Mouse (Mus musculus) heart, embryonic 13.5 days (tissue): ENCODE data around the gene Ackr1. TPM values are rescaled to one million over a fixed set of nuclear protein-coding genes. Genes with fewer than 3 reads are reported as not detected.

Source experiments
- ATAC-seq: fragments of 200-750 bp; cut with Nextera tagmentation; 2 replicates; pipeline ENCODE4 v1.8.0; 2017; ENCODE audit warnings: moderate TSS enrichment; ENCODE audit not compliant: insufficient number of reproducible peaks, low FRiP score, low TSS enrichment; ENCODE audit errors: extremely low read depth
- H3K27ac ChIP-seq: fragments of 300-500 bp; sonication (generic); replicated peaks from 2 replicates; pipeline ENCODE4 v1.5.1; 2015; ENCODE audit warnings: moderate library complexity, mild to moderate bottlenecking, inconsistent platforms
- H3K27me3 ChIP-seq: fragments of 300-500 bp; sonication (generic); replicated peaks from 2 replicates; pipeline ENCODE4 v1.6.1; 2015; ENCODE audit warnings: mild to moderate bottlenecking, inconsistent platforms
- H3K36me3 ChIP-seq: fragments of 300-500 bp; sonication (generic); 2 replicates; pipeline ENCODE4 v1.6.1; 2015; ENCODE audit warnings: mild to moderate bottlenecking, inconsistent platforms
- H3K4me1 ChIP-seq: fragments of 300-500 bp; sonication (generic); 2 replicates; pipeline ENCODE4 v1.6.1; 2015; ENCODE audit warnings: inconsistent platforms
- H3K4me2 ChIP-seq: fragments of 300-500 bp; sonication (generic); 2 replicates; pipeline ENCODE4 v1.6.1; 2015; ENCODE audit warnings: inconsistent platforms, mild to moderate bottlenecking, moderate library complexity
- H3K4me3 ChIP-seq: fragments of 300-500 bp; sonication (generic); 2 replicates; pipeline ENCODE4 v1.5.1; 2015; ENCODE audit warnings: moderate library complexity, mild to moderate bottlenecking, inconsistent platforms
- H3K9ac ChIP-seq: fragments of 300-500 bp; sonication (generic); 2 replicates; pipeline ENCODE4 v1.6.1; 2015; ENCODE audit warnings: inconsistent platforms, mild to moderate bottlenecking, moderate library complexity
- H3K9me3 ChIP-seq: fragments of 300-500 bp; sonication (generic); 2 replicates; pipeline ENCODE4 v1.6.1; 2016; ENCODE audit warnings: inconsistent platforms
- WGBS: fragments of 180-500 bp; shearing (Covaris S2); methylation state at CpG from one replicate; pipeline ENCODE4 v1.1.7; 2015; ENCODE audit warnings: mixed read lengths; 5-methylcytosine and 5-hydroxymethylcytosine counted together
- polyA plus RNA-seq: library from polyadenylated mRNA; unstranded; fragments of >200 nt; fragmentation: Nextera tagmentation; extraction: Ambion mirVana; gene quantifications from 2 replicates; pipeline ENCODE4 v1.2.1, GENCODE M21; 2015

Gene Ackr1
- polyA plus RNA-seq, 1 experiment from 2014 or later = 2.1 TPM

- no peaks in the 10 kb centered on the region for H3K36me3 ChIP-seq
- H3K4me3 ChIP-seq = no peak overlapping the region
- H3K27ac ChIP-seq = no peak overlapping the region
- 75% methylated on average over 4 of the region's 4 CpGs for WGBS
- no peaks in the 10 kb centered on the region for H3K9me3 ChIP-seq
- no peak for ATAC-seq
- no peak overlapping the region for H3K4me2 ChIP-seq
- H3K9ac ChIP-seq = no peak overlapping the region
- no peaks in the 10 kb centered on the region for H3K27me3 ChIP-seq
- peaks cover 18% of the 10 kb centered on the region for H3K4me1 ChIP-seq
Measured at GRCm38 (mm10) chr1:173345112-173345511, 11.6 kb upstream of the Ackr1 start.

GRCm38 (mm10) chr1:173343934-173344333 is 10.4 kb upstream of the Ackr1 start:
- Histone ChIP-seq H3K4me1 (peaks cover 11% of the 10 kb centered on the region), H3K36me3 (no peaks in the 10 kb centered on the region), H3K4me3 (no peak overlapping the region), H3K27me3 (no peaks in the 10 kb centered on the region), H3K27ac (no peak overlapping the region), H3K9me3 (no peaks in the 10 kb centered on the region), H3K4me2 (no peak overlapping the region), H3K9ac (no peak overlapping the region)
- 64% methylated on average over 3 of the region's 3 CpGs for WGBS
- ATAC-seq = no peak

GRCm38 (mm10) chr1:173342425-173342824 is 8.9 kb upstream of the Ackr1 start:
- ATAC-seq = no peak
- 73% methylated on average over 1 of the region's 1 CpGs for WGBS
- Histone ChIP-seq H3K27ac (no peak overlapping the region), H3K4me3 (no peak overlapping the region), H3K9ac (no peak overlapping the region), H3K4me2 (no peak overlapping the region), H3K4me1 (no peaks in the 10 kb centered on the region), H3K27me3 (no peaks in the 10 kb centered on the region), H3K36me3 (no peaks in the 10 kb centered on the region), H3K9me3 (no peaks in the 10 kb centered on the region)

- H3K9me3 ChIP-seq = no peaks in the 10 kb centered on the region
- 0 out of 2 replicates have a peak, but pooled peaks cover 3% of the 10 kb centered on the region for H3K4me1 ChIP-seq
- H3K4me2 ChIP-seq = no peak overlapping the region
- no peaks in the 10 kb centered on the region for H3K27me3 ChIP-seq
- no peaks in the 10 kb centered on the region for H3K36me3 ChIP-seq
- ATAC-seq = no peak
- H3K27ac ChIP-seq = no peak overlapping the region
- H3K9ac ChIP-seq = no peak overlapping the region
- WGBS = 3% methylated on average over 2 of the region's 2 CpGs
- no peak overlapping the region for H3K4me3 ChIP-seq
Measured at GRCm38 (mm10) chr1:173339543-173339942, 6.0 kb upstream of the Ackr1 start.

GRCm38 (mm10) chr1:173337008-173337407 is 3.5 kb upstream of the Ackr1 start:
- WGBS = 84% methylated on average over 10 of the region's 10 CpGs
- no peak for ATAC-seq
- Histone ChIP-seq H3K27me3 (no peaks in the 10 kb centered on the region), H3K4me3 (no peak overlapping the region), H3K9me3 (no peaks in the 10 kb centered on the region), H3K4me2 (no peak overlapping the region), H3K9ac (no peak overlapping the region), H3K27ac (no peak overlapping the region), H3K4me1 (peaks cover 11% of the 10 kb centered on the region; the same call in 1 of the 2 replicates), H3K36me3 (no peaks in the 10 kb centered on the region)

GRCm38 (mm10) chr1:173335903-173336302 is 2.4 kb upstream of the Ackr1 start:
- no peaks in the 10 kb centered on the region for H3K36me3 ChIP-seq
- H3K4me1 ChIP-seq = peaks cover 11% of the 10 kb centered on the region; the same call in 1 of the 2 replicates
- H3K27ac ChIP-seq = no peak overlapping the region
- H3K4me3 ChIP-seq = no peak overlapping the region
- no peak for ATAC-seq
- no peaks in the 10 kb centered on the region for H3K9me3 ChIP-seq
- no peak overlapping the region for H3K9ac ChIP-seq
- H3K4me2 ChIP-seq = no peak overlapping the region
- 58% methylated on average over 11 of the region's 11 CpGs for WGBS
- no peaks in the 10 kb centered on the region for H3K27me3 ChIP-seq

GRCm38 (mm10) chr1:173332418-173332817 is 1.1 kb downstream of the Ackr1 start:
- H3K9ac ChIP-seq = no peak overlapping the region
- H3K4me3 ChIP-seq = peak overlapping the region; percentile 19

GRCm38 (mm10) chr1:173329743-173330142 is 3.8 kb downstream of the Ackr1 start:
- H3K36me3 ChIP-seq = no peaks in the 10 kb centered on the region
- H3K4me2 ChIP-seq = peak overlapping the region; percentile 51
- H3K4me3 ChIP-seq = no peak overlapping the region
- no peaks in the 10 kb centered on the region for H3K9me3 ChIP-seq
- peaks cover 14% of the 10 kb centered on the region for H3K4me1 ChIP-seq
- H3K9ac ChIP-seq = no peak overlapping the region
- no peaks in the 10 kb centered on the region for H3K27me3 ChIP-seq
- ATAC-seq = no peak
- WGBS = 61% methylated on average over 5 of the region's 5 CpGs
- H3K27ac ChIP-seq = no peak overlapping the region

More at GRCm38 (mm10) chr1:173332418-173332817, 1.1 kb downstream of the Ackr1 start:
- Histone ChIP-seq H3K9me3 (no peaks in the 10 kb centered on the region), H3K4me1 (peaks cover 17% of the 10 kb centered on the region), H3K4me2 (peak overlapping the region; percentile 51), H3K27me3 (no peaks in the 10 kb centered on the region), H3K27ac (no peak overlapping the region; the same call in 1 of the 2 replicates), H3K36me3 (no peaks in the 10 kb centered on the region)
- ATAC-seq = no peak
- WGBS = 86% methylated on average over 5 of the region's 5 CpGs

- Histone ChIP-seq H3K4me2 (peak overlapping the region; percentile 51), H3K27ac (no peak overlapping the region), H3K36me3 (no peaks in the 10 kb centered on the region), H3K27me3 (no peaks in the 10 kb centered on the region), H3K9me3 (no peaks in the 10 kb centered on the region), H3K4me1 (peaks cover 14% of the 10 kb centered on the region), H3K9ac (no peak overlapping the region), H3K4me3 (no peak overlapping the region)
- WGBS = 8% methylated on average over 4 of the region's 4 CpGs
- ATAC-seq = peak; percentile 39
Measured at GRCm38 (mm10) chr1:173329185-173329584, 4.4 kb downstream of the Ackr1 start.

GRCm38 (mm10) chr1:173328446-173328845 is 5.1 kb downstream of the Ackr1 start:
- Histone ChIP-seq H3K9ac (no peak overlapping the region), H3K4me1 (peaks cover 10% of the 10 kb centered on the region), H3K36me3 (no peaks in the 10 kb centered on the region), H3K27me3 (no peaks in the 10 kb centered on the region), H3K27ac (no peak overlapping the region), H3K4me2 (no peak overlapping the region), H3K4me3 (no peak overlapping the region), H3K9me3 (no peaks in the 10 kb centered on the region)
- 77% methylated on average over 8 of the region's 8 CpGs for WGBS
- ATAC-seq = no peak

GRCm38 (mm10) chr1:173326552-173326951 is 7.0 kb downstream of the Ackr1 start:
- Histone ChIP-seq H3K9ac (no peak overlapping the region), H3K36me3 (no peaks in the 10 kb centered on the region), H3K27ac (no peak overlapping the region), H3K27me3 (no peaks in the 10 kb centered on the region), H3K4me3 (no peak overlapping the region), H3K9me3 (no peaks in the 10 kb centered on the region), H3K4me2 (no peak overlapping the region), H3K4me1 (peaks cover 7% of the 10 kb centered on the region)
- WGBS = 68% methylated on average over 1 of the region's 1 CpGs
- no peak for ATAC-seq

GRCm38 (mm10) chr1:173325395-173325794 is 8.2 kb downstream of the Ackr1 start:
- Histone ChIP-seq H3K9me3 (no peaks in the 10 kb centered on the region), H3K36me3 (no peaks in the 10 kb centered on the region), H3K4me2 (no peak overlapping the region), H3K4me1 (peaks cover 7% of the 10 kb centered on the region), H3K4me3 (no peak overlapping the region), H3K27ac (no peak overlapping the region), H3K9ac (no peak overlapping the region), H3K27me3 (no peaks in the 10 kb centered on the region)
- WGBS = 91% methylated on average over 1 of the region's 1 CpGs
- no peak for ATAC-seq
